Comparison of ENCODE assay signal across 8 mouse cellular contexts in genomic region chr19:47462725-47463124, GRCm38 (mm10). TPM values are rescaled to one million over a fixed set of nuclear protein-coding genes. Genes with fewer than 3 reads are reported as not detected.
DNase-seq lines count a peak whose midpoint lies in the region; ATAC-seq and TF ChIP-seq lines count a peak whose summit lies in the region.

No protein-coding gene starts in this region.

- peaks cover 12% of the 10 kb centered on the region; the same call in 1 of the 2 replicates for H3K36me3 ChIP-seq in heart, embryonic 13.5 days
- 0 out of 2 replicates have a peak, but pooled peaks cover 6% of the 10 kb centered on the region for H3K36me3 ChIP-seq in embryonic facial prominence, embryonic 13.5 days
- H3K36me3 ChIP-seq in hindbrain, postnatal 0 days (ENCODE audit: insufficient read depth, low read length): no peaks in the 10 kb centered on the region
- H3K36me3 ChIP-seq in midbrain, embryonic 15.5 days (replicated peaks): no peaks in the 10 kb centered on the region

- ATAC-seq in heart, embryonic 13.5 days (ENCODE audit: extremely low read depth, insufficient number of reproducible peaks, low FRiP score, low TSS enrichment): no peak
- no peak for ATAC-seq in embryonic facial prominence, embryonic 13.5 days (ENCODE audit: insufficient number of reproducible peaks, insufficient read depth, low FRiP score, low TSS enrichment, low read depth)
- ATAC-seq in hindbrain, postnatal 0 days: no peak
- no peak for ATAC-seq in midbrain, embryonic 15.5 days (replicated peaks)
- no peak for ATAC-seq in granulocyte monocyte progenitor cell, adult 5-6 weeks (replicated peaks; ENCODE audit: poor library complexity, severe bottlenecking)
- no peak for ATAC-seq in monocyte, adult 5-6 weeks (replicated peaks; ENCODE audit: insufficient number of reproducible peaks, low FRiP score, low TSS enrichment, poor library complexity, severe bottlenecking)

- peak overlapping the region; percentile 94; the same call in 1 of the 2 replicates for H3K27ac ChIP-seq in heart, embryonic 13.5 days (replicated peaks)
- H3K27ac ChIP-seq in embryonic facial prominence, embryonic 13.5 days: no peak overlapping the region
- no peak overlapping the region for H3K27ac ChIP-seq in hindbrain, postnatal 0 days
- H3K27ac ChIP-seq in midbrain, embryonic 15.5 days: no peak overlapping the region

- no peak for TF ChIP-seq CTCF in hindbrain, postnatal 0 days (IDR thresholded peaks at IDR 0.05; ENCODE audit: low read depth)

- H3K4me3 ChIP-seq in heart, embryonic 13.5 days: peak overlapping the region; percentile 70
- peak overlapping the region; percentile 86 for H3K4me3 ChIP-seq in embryonic facial prominence, embryonic 13.5 days
- H3K4me3 ChIP-seq in hindbrain, postnatal 0 days (ENCODE audit: low read length): peak overlapping the region; percentile 63
- peak overlapping the region; percentile 57 for H3K4me3 ChIP-seq in midbrain, embryonic 15.5 days

- peaks cover 61% of the 10 kb centered on the region for H3K4me1 ChIP-seq in heart, embryonic 13.5 days
- peaks cover 60% of the 10 kb centered on the region for H3K4me1 ChIP-seq in embryonic facial prominence, embryonic 13.5 days
- H3K4me1 ChIP-seq in hindbrain, postnatal 0 days (ENCODE audit: insufficient read depth, low read length): peaks cover 13% of the 10 kb centered on the region; the same call in 1 of the 2 replicates
- peaks cover 35% of the 10 kb centered on the region for H3K4me1 ChIP-seq in midbrain, embryonic 15.5 days

- no peak for DNase-seq in heart, postnatal 4 days
- DNase-seq in hindbrain, postnatal 0 days (ENCODE audit: low spot score): no peak
- DNase-seq in cerebellum, adult 9-10 months: no peak

- 20% methylated on average over 6 of the region's 6 CpGs for WGBS in heart, embryonic 13.5 days
- WGBS in embryonic facial prominence, embryonic 13.5 days: 13% methylated on average over 6 of the region's 6 CpGs
- WGBS in hindbrain, postnatal 0 days: 17% methylated on average over 6 of the region's 6 CpGs
- WGBS in midbrain, embryonic 15.5 days: 13% methylated on average over 6 of the region's 6 CpGs

- no peaks in the 10 kb centered on the region for H3K9me3 ChIP-seq in heart, embryonic 13.5 days
- no peaks in the 10 kb centered on the region for H3K9me3 ChIP-seq in embryonic facial prominence, embryonic 13.5 days
- no peaks in the 10 kb centered on the region for H3K9me3 ChIP-seq in hindbrain, postnatal 0 days (ENCODE audit: low read length)
- no peaks in the 10 kb centered on the region for H3K9me3 ChIP-seq in midbrain, embryonic 15.5 days

- H3K9ac ChIP-seq in heart, embryonic 13.5 days: peak overlapping the region; percentile 93
- peak overlapping the region; percentile 92 for H3K9ac ChIP-seq in embryonic facial prominence, embryonic 13.5 days
- H3K9ac ChIP-seq in hindbrain, postnatal 0 days (replicated peaks; ENCODE audit: low read length): no peak overlapping the region; the same call in 1 of the 2 replicates
- no peak overlapping the region for H3K9ac ChIP-seq in midbrain, embryonic 15.5 days

- H3K4me2 ChIP-seq in heart, embryonic 13.5 days: peak overlapping the region; percentile 93
- H3K4me2 ChIP-seq in embryonic facial prominence, embryonic 13.5 days: peak overlapping the region; percentile 89
- peak overlapping the region; percentile 75 for H3K4me2 ChIP-seq in hindbrain, postnatal 0 days (ENCODE audit: low read depth, low read length)
- H3K4me2 ChIP-seq in midbrain, embryonic 15.5 days: peak overlapping the region; percentile 82

- H3K27me3 ChIP-seq in heart, embryonic 13.5 days (replicated peaks): no peaks in the 10 kb centered on the region
- H3K27me3 ChIP-seq in embryonic facial prominence, embryonic 13.5 days: no peaks in the 10 kb centered on the region
- H3K27me3 ChIP-seq in hindbrain, postnatal 0 days (ENCODE audit: insufficient read depth, low read length): no peaks in the 10 kb centered on the region
- H3K27me3 ChIP-seq in midbrain, embryonic 15.5 days (replicated peaks): no peaks in the 10 kb centered on the region

RNA-seq across cellular contexts. Expression of gene Sh3pxd2a, which starts 1.5 kb away (rescaled TPM):
- polyA plus RNA-seq in heart, embryonic 13.5 days (2015; fragmentation: Nextera tagmentation; extraction: Ambion mirVana): 5.4 and 5.7 TPM in 2 replicates
- total RNA-seq in heart, postnatal 4 days (2021): 10 to 100 TPM; 91.0 to 95.1 TPM
- polyA plus RNA-seq in embryonic facial prominence, embryonic 13.5 days (2015; fragmentation: Nextera tagmentation; extraction: Ambion mirVana): 9.4 and 10.0 TPM in 2 replicates
- total RNA-seq in hindbrain, postnatal 0 days (2014; rRNA removed): 21.9 and 25.5 TPM in 2 replicates
- 1.4 and 1.8 TPM in 2 replicates for polyA plus RNA-seq in hindbrain, postnatal 0 days (2015; fragmentation: Nextera tagmentation; extraction: Ambion mirVana)
- 2.3 TPM in 2 replicates for polyA plus RNA-seq in midbrain, embryonic 15.5 days (2015; fragmentation: Nextera tagmentation; extraction: Ambion mirVana)
- 1.9 and 3.1 TPM in 2 replicates for total RNA-seq in granulocyte monocyte progenitor cell, adult 5-6 weeks (2014; fragmentation: Nextera tagmentation)
- 1.1 and 1.2 TPM in 2 replicates for total RNA-seq in granulocyte monocyte progenitor cell, adult 5-6 weeks (2017)
- total RNA-seq in monocyte, adult 5-6 weeks (2017): 2.1 to 3.7 TPM (median 2.6 TPM) in 3 replicates

Comparison
In these comparisons a context has a peak if more than half of its experiments do, and no peak if none do; other contexts are left out.
1. H3K9ac ChIP-seq: peak in heart, embryonic 13.5 days (single experiment) and embryonic facial prominence, embryonic 13.5 days (single experiment); none in hindbrain, postnatal 0 days (single experiment) and midbrain, embryonic 15.5 days (single experiment).
2. Peak in every context shown above with its lines, with median percentiles within 50 percentile points of each other: H3K4me2 ChIP-seq and H3K4me3 ChIP-seq.